Mouse (Mus musculus) hindbrain, embryonic 11.5 days (tissue): ENCODE data around the gene Asb1. TPM values are rescaled to one million over a fixed set of nuclear protein-coding genes. Genes with fewer than 3 reads are reported as not detected.

Experiments used
- ATAC-seq: fragments of 200-750 bp; cut with Nextera tagmentation; 2 replicates; pipeline ENCODE4 v1.8.0; 2017; ENCODE audit warnings: mild to moderate bottlenecking, moderate TSS enrichment, moderate library complexity; ENCODE audit not compliant: low FRiP score
- DNase-seq: peaks from one replicate; pipeline ENCODE4 v3.0.0-alpha.2; 2015; ENCODE audit warnings: low spot score
- H3K27ac ChIP-seq: fragments of 300-500 bp; sonication (generic); 2 replicates; pipeline ENCODE4 v1.5.1; 2014; ENCODE audit warnings: mild to moderate bottlenecking, low read depth, low read length
- H3K27me3 ChIP-seq: fragments of 300-500 bp; sonication (generic); 2 replicates; pipeline ENCODE4 v1.6.1; 2014; ENCODE audit warnings: mild to moderate bottlenecking, low read length, moderate library complexity, mixed read lengths; ENCODE audit not compliant: control insufficient read depth, insufficient read depth
- H3K36me3 ChIP-seq: fragments of 300-500 bp; sonication (generic); 2 replicates; pipeline ENCODE4 v1.6.1; 2014; ENCODE audit warnings: mild to moderate bottlenecking, low read length, moderate library complexity, mixed read lengths; ENCODE audit not compliant: control insufficient read depth, insufficient read depth
- H3K4me1 ChIP-seq: fragments of 300-500 bp; sonication (generic); replicated peaks from 2 replicates; pipeline ENCODE4 v1.6.1; 2014; ENCODE audit warnings: low read length, mixed read lengths; ENCODE audit not compliant: control insufficient read depth, insufficient read depth
- H3K4me2 ChIP-seq: fragments of 300-500 bp; sonication (generic); replicated peaks from 2 replicates; pipeline ENCODE4 v1.6.1; 2014; ENCODE audit warnings: mild to moderate bottlenecking, low read depth, low read length
- H3K4me3 ChIP-seq: fragments of 300-500 bp; sonication (generic); 2 replicates; pipeline ENCODE4 v1.5.1; 2014; ENCODE audit warnings: low read depth, low read length
- H3K9ac ChIP-seq: fragments of 300-500 bp; sonication (generic); 2 replicates; pipeline ENCODE4 v1.6.1; 2014; ENCODE audit warnings: low read depth, low read length
- H3K9me3 ChIP-seq: fragments of 300-500 bp; sonication (generic); 2 replicates; pipeline ENCODE4 v1.6.1; 2016; ENCODE audit warnings: low read length; ENCODE audit not compliant: control insufficient read depth
- WGBS: fragments of 180-500 bp; shearing (Covaris S2); extraction: QIAGEN DNeasy Blood & Tissue Kit; methylation state at CpG from one replicate; pipeline ENCODE4 v1.1.7; 2014; 5-methylcytosine and 5-hydroxymethylcytosine counted together
- polyA plus RNA-seq: library from polyadenylated mRNA; unstranded; fragments of >200 nt; fragmentation: Nextera tagmentation; extraction: Ambion mirVana; gene quantifications from 2 replicates; pipeline ENCODE4 v1.2.1, GENCODE M21; 2014

Asb1 gene
- 10.1 and 11.9 TPM in 2 replicates for polyA plus RNA-seq

DNA sequence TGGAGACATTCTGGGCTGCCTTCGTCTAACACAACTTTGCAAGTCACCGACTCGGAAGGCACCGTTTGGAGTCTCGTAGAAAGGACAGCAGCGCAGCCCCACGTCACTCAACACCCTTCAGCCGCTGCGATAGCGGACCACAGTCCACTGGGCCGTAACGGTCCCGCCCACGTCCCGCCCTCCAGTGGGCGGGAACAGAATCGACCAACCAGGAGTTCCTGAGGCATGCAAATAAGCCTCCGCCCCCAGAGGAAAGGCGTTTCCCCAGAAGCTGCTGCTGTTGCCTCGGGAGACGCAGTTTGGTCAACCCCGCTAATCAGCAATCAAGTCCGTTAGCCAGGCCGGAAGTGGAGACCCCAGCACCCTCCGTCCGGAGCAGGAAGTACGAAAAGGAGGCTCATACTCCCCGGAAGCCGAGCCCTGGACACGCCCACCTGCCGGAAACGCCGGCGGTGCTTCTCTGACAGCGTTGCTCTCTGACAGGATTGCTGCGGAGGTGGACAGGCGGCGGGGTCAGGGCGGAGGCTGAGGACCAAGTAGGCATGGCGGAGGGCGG, at the start of gene Asb1:
TSS of gene Asb1 (plus strand) at position 274 of the 556 bp plus-strand sequence.
- DNase-seq: peak; percentile 100
- Histone ChIP-seq H3K4me2 (peak within 1 kb of the TSS; percentile 80), H3K4me1 (0 out of 2 replicates have a peak, but pooled peaks cover 5% of the 10 kb centered on the region), H3K36me3 (no peaks in the 10 kb centered on the region), H3K4me3 (peak within 1 kb of the TSS; percentile 78), H3K9ac (peak within 1 kb of the TSS; percentile 69), H3K27me3 (peaks cover 13% of the 10 kb centered on the region), H3K27ac (peak within 1 kb of the TSS; percentile 62), H3K9me3 (no peaks in the 10 kb centered on the region)
- WGBS: under 1% methylated on average over 41 of the region's 41 CpGs
- peak; percentile 98 for ATAC-seq

DNA sequence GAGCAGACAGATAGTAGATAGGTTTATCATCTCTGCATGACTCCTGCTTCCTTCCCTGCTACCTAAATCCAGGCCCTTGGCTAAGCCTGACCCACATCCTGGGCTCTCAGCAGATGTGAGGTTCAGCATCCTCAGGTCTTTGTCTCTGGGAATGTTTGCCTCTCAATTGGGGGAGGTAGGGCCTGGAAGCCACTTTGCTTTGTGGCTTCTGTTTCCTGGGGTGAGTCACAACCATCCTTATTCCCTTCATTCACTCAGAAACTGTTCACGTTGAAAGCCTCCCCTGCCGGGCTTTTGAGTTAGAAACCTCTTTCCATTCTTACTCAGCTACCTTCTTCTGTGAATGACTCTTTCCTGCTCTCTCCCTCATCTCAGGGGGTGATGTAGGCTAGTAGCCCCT, 47.6 kb upstream of the Asb1 start:
- Histone ChIP-seq H3K9me3 (no peaks in the 10 kb centered on the region), H3K4me2 (no peak overlapping the region), H3K27ac (no peak overlapping the region), H3K9ac (no peak overlapping the region), H3K4me3 (no peak overlapping the region), H3K4me1 (peaks cover 4% of the 10 kb centered on the region; the same call in 1 of the 2 replicates), H3K27me3 (no peaks in the 10 kb centered on the region), H3K36me3 (no peaks in the 10 kb centered on the region)
- DNase-seq (no peak), ATAC-seq (no peak)
- 27% methylated on average over 2 of the region's 2 CpGs for WGBS

DNA sequence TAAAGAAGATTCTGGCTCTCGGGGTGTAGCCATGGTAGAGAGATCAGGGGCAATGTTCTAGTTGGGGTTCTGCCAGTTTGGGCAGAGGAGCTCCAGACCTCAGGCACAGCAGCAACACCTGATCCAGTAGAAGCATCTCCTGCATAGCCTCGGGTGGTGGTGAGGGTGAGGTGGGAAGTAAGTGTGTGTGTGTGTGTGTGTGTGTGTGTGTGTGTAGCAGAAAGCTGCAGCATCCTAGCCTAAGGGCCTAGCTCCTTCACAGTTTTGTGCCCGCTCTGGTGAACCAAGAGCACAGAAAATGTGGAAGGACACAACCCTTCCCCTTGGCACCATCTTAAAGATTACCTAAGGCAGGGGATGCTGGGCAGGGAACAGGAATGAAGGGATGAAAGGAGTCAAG, 46.4 kb upstream of the Asb1 start:
- no peaks in the 10 kb centered on the region for H3K9me3 ChIP-seq
- WGBS: 55% methylated on average over 3 of the region's 3 CpGs
- H3K9ac ChIP-seq: peak overlapping the region; percentile 16; the same call in 1 of the 2 replicates
- DNase-seq: no peak
- H3K4me1 ChIP-seq: peaks cover 4% of the 10 kb centered on the region; the same call in 1 of the 2 replicates
- no peak overlapping the region for H3K27ac ChIP-seq
- ATAC-seq: peak; percentile 41
- H3K4me2 ChIP-seq: peak overlapping the region; percentile 24; the same call in 1 of the 2 replicates
- H3K4me3 ChIP-seq: peak overlapping the region; percentile 98; the same call in 1 of the 2 replicates
- H3K27me3 ChIP-seq: no peaks in the 10 kb centered on the region
- H3K36me3 ChIP-seq: no peaks in the 10 kb centered on the region

DNA sequence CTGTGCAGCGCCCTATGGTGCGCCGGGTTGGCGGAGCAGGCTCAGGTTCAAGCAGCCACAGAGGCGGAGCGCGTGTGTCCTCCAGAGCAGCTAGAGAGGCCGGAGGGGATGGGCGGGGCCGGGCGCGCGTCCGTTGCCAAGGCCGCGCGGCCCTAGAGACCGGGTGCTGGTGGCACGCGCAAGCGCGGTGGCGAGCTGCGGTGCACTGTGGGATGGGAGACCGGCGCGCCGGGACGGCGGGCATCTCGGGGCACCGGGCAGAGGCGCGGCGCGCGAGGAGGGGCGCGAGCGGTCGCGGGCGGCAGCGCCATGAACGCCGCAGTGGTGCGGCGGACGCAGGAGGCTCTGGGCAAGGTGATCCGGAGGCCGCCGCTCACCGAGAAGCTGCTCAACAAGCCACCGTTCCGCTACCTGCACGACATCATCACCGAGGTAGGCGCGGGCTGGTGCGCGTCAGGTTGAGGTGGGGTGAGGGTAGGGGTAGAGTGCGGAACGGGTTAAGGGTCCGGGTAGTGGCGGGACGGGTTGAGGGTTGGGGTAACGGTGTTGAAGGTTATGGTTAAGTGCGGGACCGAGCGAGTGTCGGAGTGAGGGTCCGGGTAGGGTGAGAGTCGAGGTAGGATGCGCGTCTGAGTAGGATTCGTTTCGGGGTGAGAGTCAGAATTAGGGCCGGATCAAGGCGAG, 45.7 kb upstream of the Asb1 start, which contains the start of gene Traf3ip1:
TSS of gene Traf3ip1 (plus strand) at position 191 of the 684 bp plus-strand sequence.
- H3K27me3 ChIP-seq: no peaks in the 10 kb centered on the region
- H3K9ac ChIP-seq: peak within 1 kb of the TSS; percentile 81
- H3K27ac ChIP-seq: peak within 1 kb of the TSS; percentile 9; the same call in 1 of the 2 replicates
- WGBS: under 1% methylated on average over 79 of the region's 79 CpGs
- DNase-seq (peak; percentile 96), ATAC-seq (peak; percentile 98)
- H3K4me3 ChIP-seq: peak within 1 kb of the TSS; percentile 98
- no peaks in the 10 kb centered on the region for H3K36me3 ChIP-seq
- H3K9me3 ChIP-seq: no peaks in the 10 kb centered on the region
- peaks cover 4% of the 10 kb centered on the region; the same call in 1 of the 2 replicates for H3K4me1 ChIP-seq
- H3K4me2 ChIP-seq: peak within 1 kb of the TSS; percentile 86

DNA sequence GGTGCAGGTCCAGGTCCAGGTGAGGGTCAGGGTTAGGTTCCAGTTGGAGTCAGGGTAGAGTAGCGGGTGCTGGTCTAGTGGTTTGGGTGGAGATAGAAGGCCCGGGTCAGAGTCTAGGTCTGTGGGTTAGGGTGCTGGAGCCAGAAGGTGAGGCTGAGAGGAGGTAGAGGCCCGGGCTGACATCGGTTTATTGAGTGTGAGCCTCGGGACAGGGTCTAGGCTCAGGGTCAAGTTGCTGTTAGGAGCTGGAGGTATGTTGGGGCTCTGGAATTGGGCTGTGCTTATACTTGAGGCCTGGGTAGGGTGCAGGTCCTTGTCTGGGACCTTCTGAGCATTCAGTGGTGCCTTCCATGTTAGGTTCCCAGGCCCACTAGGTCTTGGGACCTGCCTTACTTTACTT, 45.0 kb upstream of the Asb1 start:
- Histone ChIP-seq H3K9me3 (no peaks in the 10 kb centered on the region), H3K36me3 (no peaks in the 10 kb centered on the region), H3K4me3 (peak overlapping the region; percentile 98), H3K27me3 (no peaks in the 10 kb centered on the region), H3K9ac (peak overlapping the region; percentile 81), H3K4me2 (peak overlapping the region; percentile 86), H3K27ac (no peak overlapping the region), H3K4me1 (peaks cover 4% of the 10 kb centered on the region; the same call in 1 of the 2 replicates)
- DNase-seq (no peak), ATAC-seq (no peak)
- WGBS: 52% methylated on average over 5 of the region's 5 CpGs

DNA sequence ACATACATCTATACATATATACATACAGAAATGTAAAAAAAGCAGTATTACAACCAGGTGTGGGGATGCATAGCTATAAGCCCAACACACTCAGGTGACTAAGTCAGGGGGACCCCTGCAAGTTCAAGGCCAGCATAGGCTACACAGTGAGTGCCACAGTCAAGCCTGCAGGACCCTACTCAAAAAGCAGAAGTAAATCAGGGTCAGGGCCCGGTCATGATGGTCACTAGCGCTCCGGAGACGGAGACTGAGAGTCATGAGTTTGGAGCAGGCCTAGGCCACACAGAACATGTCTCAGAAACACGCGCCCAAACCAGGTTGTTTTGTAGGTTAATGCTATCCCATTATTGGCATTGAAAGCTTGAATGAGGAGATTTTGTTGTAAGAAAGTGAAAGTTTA, 41.8 kb upstream of the Asb1 start:
- 94% methylated on average over 6 of the region's 6 CpGs for WGBS
- DNase-seq (no peak), ATAC-seq (no peak)
- Histone ChIP-seq H3K4me1 (peaks cover 4% of the 10 kb centered on the region; the same call in 1 of the 2 replicates), H3K4me2 (no peak overlapping the region), H3K9ac (no peak overlapping the region), H3K36me3 (peaks cover 4% of the 10 kb centered on the region; the same call in 1 of the 2 replicates), H3K27ac (no peak overlapping the region), H3K27me3 (no peaks in the 10 kb centered on the region), H3K9me3 (no peaks in the 10 kb centered on the region), H3K4me3 (no peak overlapping the region)

DNA sequence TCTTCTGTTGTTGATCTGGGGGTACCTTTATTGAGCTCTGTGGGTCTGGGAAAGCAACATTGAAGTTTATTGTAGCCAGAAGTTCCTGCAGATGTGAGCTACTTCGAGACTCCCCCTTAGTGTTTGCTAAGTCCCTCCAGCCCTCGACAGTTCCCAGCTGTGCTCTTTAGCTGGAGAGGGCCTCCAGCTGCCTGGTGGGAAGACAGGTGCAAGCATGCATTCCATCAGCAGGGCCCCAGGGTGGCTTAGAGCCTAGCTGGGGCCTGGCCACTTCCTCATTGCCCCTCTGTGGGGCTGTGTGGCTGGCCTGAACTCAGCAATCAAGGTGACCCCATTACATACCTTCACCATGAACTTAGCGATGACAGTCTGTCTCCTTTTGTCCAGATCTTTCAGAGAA, 35.7 kb upstream of the Asb1 start:
- no peak overlapping the region for H3K4me2 ChIP-seq
- H3K4me1 ChIP-seq: no peaks in the 10 kb centered on the region
- DNase-seq (no peak), ATAC-seq (no peak)
- peaks cover 4% of the 10 kb centered on the region for H3K36me3 ChIP-seq
- 82% methylated on average over 3 of the region's 3 CpGs for whole genome bisulfite sequencing
- no peak overlapping the region for H3K9ac ChIP-seq
- no peak overlapping the region for H3K27ac ChIP-seq
- H3K4me3 ChIP-seq: no peak overlapping the region
- H3K27me3 ChIP-seq: no peaks in the 10 kb centered on the region
- H3K9me3 ChIP-seq: no peaks in the 10 kb centered on the region

DNA sequence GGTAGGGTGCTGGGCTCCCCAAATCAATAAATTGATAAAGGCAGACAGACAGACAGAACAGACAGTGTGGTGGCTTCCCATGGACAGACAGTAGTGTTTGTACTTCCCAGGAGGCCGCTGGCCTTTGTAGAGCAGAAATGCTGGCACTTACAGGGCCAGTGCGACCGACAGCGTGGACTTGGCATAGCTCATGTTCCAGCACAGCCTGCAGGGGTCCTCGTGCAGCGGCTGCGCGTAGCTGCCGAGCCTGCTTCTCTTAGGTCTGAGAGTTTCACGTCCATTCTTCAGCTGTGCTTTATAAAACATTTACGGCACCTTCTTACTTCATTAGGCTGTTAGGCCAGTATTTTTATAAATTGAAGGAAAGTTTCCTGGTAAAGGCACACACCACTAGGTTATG, 25.4 kb upstream of the Asb1 start:
- H3K36me3 ChIP-seq: peaks cover under 1% of the 10 kb centered on the region; the same call in 1 of the 2 replicates
- WGBS: 84% methylated on average over 11 of the region's 11 CpGs

More for the DNA sequence above, 25.4 kb upstream of the Asb1 start:
- no peak overlapping the region for H3K9ac ChIP-seq
- ATAC-seq (no peak), DNase-seq (no peak)
- no peaks in the 10 kb centered on the region for H3K4me1 ChIP-seq
- no peak overlapping the region for H3K4me3 ChIP-seq
- H3K27ac ChIP-seq: no peak overlapping the region
- H3K9me3 ChIP-seq: no peaks in the 10 kb centered on the region
- H3K27me3 ChIP-seq: no peaks in the 10 kb centered on the region
- no peak overlapping the region for H3K4me2 ChIP-seq
